Mouse (Mus musculus): ENCODE results near the gene Gm29776. TPM values are rescaled to one million over a fixed set of nuclear protein-coding genes. Genes with fewer than 3 reads are reported as not detected.

Gene Gm29776
- total RNA-seq (2014; rRNA removed) (0.14 and 0.15 TPM in 2 replicates), polyA plus RNA-seq (2015; fragmentation: Nextera tagmentation; extraction: Ambion mirVana) (0.06 and 0.13 TPM in 2 replicates)

- ATAC-seq (no peak), DNase-seq (no peak)
- Histone ChIP-seq H3K9me3 (ENCODE audit: low read length) (no peaks in the 10 kb centered on the region), H3K36me3 (ENCODE audit: insufficient read depth) (peaks cover 4% of the 10 kb centered on the region; the same call in 1 of the 2 replicates), H3K4me2 (ENCODE audit: low read depth) (no peak within 1 kb of the TSS), H3K27ac (ENCODE audit: low read depth, low read length) (no peak within 1 kb of the TSS), H3K9ac (no peak within 1 kb of the TSS), H3K4me1 (ENCODE audit: insufficient read depth) (no peaks in the 10 kb centered on the region), H3K4me3 (ENCODE audit: low read depth, low read length) (no peak within 1 kb of the TSS), H3K27me3 (ENCODE audit: insufficient read depth, low read length) (no peaks in the 10 kb centered on the region; the same call in 1 of the 2 replicates)
- 70% methylated on average over 4 of the region's 4 CpGs for WGBS
- TF ChIP-seq CTCF (IDR thresholded peaks at IDR 0.05; ENCODE audit: low read depth): no peak
Measured at GRCm38 (mm10) chr14:54698733-54699132, at the start of gene Gm29776. TSS of gene Gm29776 (minus strand) at chr14:54698833.

- ATAC-seq (no peak), DNase-seq (no peak)
- Histone ChIP-seq H3K4me1 (ENCODE audit: insufficient read depth) (no peaks in the 10 kb centered on the region), H3K27ac (ENCODE audit: low read depth, low read length) (no peak overlapping the region), H3K4me3 (ENCODE audit: low read depth, low read length) (no peak overlapping the region), H3K9me3 (ENCODE audit: low read length) (no peaks in the 10 kb centered on the region), H3K36me3 (ENCODE audit: insufficient read depth) (peaks cover 4% of the 10 kb centered on the region; the same call in 1 of the 2 replicates), H3K4me2 (ENCODE audit: low read depth) (no peak overlapping the region), H3K27me3 (ENCODE audit: insufficient read depth, low read length) (no peaks in the 10 kb centered on the region), H3K9ac (no peak overlapping the region)
- WGBS: 94% methylated on average over 9 of the region's 9 CpGs
- TF ChIP-seq CTCF (IDR thresholded peaks at IDR 0.05; ENCODE audit: low read depth): no peak
Measured at GRCm38 (mm10) chr14:54746038-54746437, 47.4 kb upstream of the Gm29776 start.

- 80% methylated on average over 8 of the region's 8 CpGs for WGBS
- TF ChIP-seq CTCF (IDR thresholded peaks at IDR 0.05; ENCODE audit: low read depth): no peak
- no peak overlapping the region for H3K4me3 ChIP-seq (ENCODE audit: low read depth, low read length)
- ATAC-seq (no peak), DNase-seq (no peak)
- H3K27me3 ChIP-seq (ENCODE audit: insufficient read depth, low read length): no peaks in the 10 kb centered on the region
- no peaks in the 10 kb centered on the region for H3K9me3 ChIP-seq (ENCODE audit: low read length)
- H3K4me2 ChIP-seq (ENCODE audit: low read depth): no peak overlapping the region
- no peak overlapping the region for H3K27ac ChIP-seq (ENCODE audit: low read depth, low read length)
- no peaks in the 10 kb centered on the region for H3K4me1 ChIP-seq (ENCODE audit: insufficient read depth)
- H3K9ac ChIP-seq: no peak overlapping the region
- H3K36me3 ChIP-seq (ENCODE audit: insufficient read depth): peaks cover 4% of the 10 kb centered on the region; the same call in 1 of the 2 replicates
Measured at GRCm38 (mm10) chr14:54744473-54744872, 45.8 kb upstream of the Gm29776 start.

- Histone ChIP-seq H3K9me3 (ENCODE audit: low read length) (no peaks in the 10 kb centered on the region), H3K9ac (no peak overlapping the region), H3K27ac (ENCODE audit: low read depth, low read length) (no peak overlapping the region), H3K36me3 (ENCODE audit: insufficient read depth) (peaks cover 4% of the 10 kb centered on the region; the same call in 1 of the 2 replicates), H3K4me2 (ENCODE audit: low read depth) (no peak overlapping the region), H3K27me3 (ENCODE audit: insufficient read depth, low read length) (no peaks in the 10 kb centered on the region), H3K4me3 (ENCODE audit: low read depth, low read length) (no peak overlapping the region), H3K4me1 (ENCODE audit: insufficient read depth) (0 out of 2 replicates have a peak, but pooled peaks cover 2% of the 10 kb centered on the region)
- no peak for TF ChIP-seq CTCF (IDR thresholded peaks at IDR 0.05; ENCODE audit: low read depth)
- ATAC-seq (no peak), DNase-seq (no peak)
- 88% methylated on average over 2 of the region's 2 CpGs for WGBS
Measured at GRCm38 (mm10) chr14:54742375-54742774, 43.7 kb upstream of the Gm29776 start.

DNA sequence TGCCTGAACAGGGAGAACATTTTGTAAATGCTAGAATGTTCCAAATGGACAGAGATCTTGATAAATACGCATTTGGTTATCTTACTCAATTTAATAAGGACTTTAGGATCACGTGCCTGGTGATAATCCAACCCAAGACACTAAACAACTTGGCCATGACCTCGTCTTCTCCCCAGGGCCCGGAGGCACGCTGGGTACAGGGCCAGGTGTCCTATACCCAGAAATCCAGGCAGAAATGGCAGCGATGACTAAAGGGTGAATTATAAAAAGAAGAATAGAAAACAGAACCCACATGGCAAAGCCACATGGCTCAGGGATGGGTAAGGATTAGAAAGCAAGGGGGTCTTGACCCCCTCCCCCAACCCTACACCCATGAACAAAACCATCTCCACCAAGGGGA lies 43.1 kb upstream of the Gm29776 start:
- Histone ChIP-seq H3K4me2 (ENCODE audit: low read depth) (no peak overlapping the region), H3K27ac (ENCODE audit: low read depth, low read length) (no peak overlapping the region), H3K4me1 (ENCODE audit: insufficient read depth) (peaks cover 7% of the 10 kb centered on the region; the same call in 1 of the 2 replicates), H3K36me3 (ENCODE audit: insufficient read depth) (no peaks in the 10 kb centered on the region; the same call in 1 of the 2 replicates), H3K27me3 (ENCODE audit: insufficient read depth, low read length) (no peaks in the 10 kb centered on the region), H3K9ac (no peak overlapping the region), H3K9me3 (ENCODE audit: low read length) (no peaks in the 10 kb centered on the region), H3K4me3 (ENCODE audit: low read depth, low read length) (no peak overlapping the region)
- ATAC-seq (no peak), DNase-seq (no peak)
- no peak for TF ChIP-seq CTCF (IDR thresholded peaks at IDR 0.05; ENCODE audit: low read depth)
- 89% methylated on average over 6 of the region's 6 CpGs for WGBS

DNA sequence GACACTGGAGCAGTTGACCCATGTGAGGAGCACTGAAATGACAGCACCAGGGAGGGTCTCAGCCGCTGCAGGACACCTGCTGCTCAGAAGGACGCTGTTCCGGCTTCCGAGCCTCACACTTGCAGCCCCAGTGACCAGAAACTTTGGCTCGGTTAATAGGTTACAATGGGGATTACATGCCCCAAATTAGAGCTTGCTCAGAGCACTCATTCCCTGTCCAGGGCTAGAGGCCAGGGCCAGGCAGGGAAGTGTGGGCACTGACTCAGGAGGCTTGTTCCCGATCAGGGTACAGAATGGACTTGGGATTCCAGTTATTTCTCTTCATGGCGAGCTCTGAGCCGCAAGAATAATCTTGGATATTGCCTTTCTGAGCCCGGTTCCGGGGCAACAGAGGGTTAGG lies 39.0 kb upstream of the Gm29776 start:
- peaks cover 9% of the 10 kb centered on the region; the same call in 1 of the 2 replicates for H3K4me1 ChIP-seq (ENCODE audit: insufficient read depth)
- DNase-seq (no peak), ATAC-seq (no peak)
- no peaks in the 10 kb centered on the region; the same call in 1 of the 2 replicates for H3K36me3 ChIP-seq (ENCODE audit: insufficient read depth)
- no peak for TF ChIP-seq CTCF (IDR thresholded peaks at IDR 0.05; ENCODE audit: low read depth)
- H3K27ac ChIP-seq (ENCODE audit: low read depth, low read length): peak overlapping the region; percentile 57; the same call in 1 of the 2 replicates
- H3K9me3 ChIP-seq (ENCODE audit: low read length): no peaks in the 10 kb centered on the region
- H3K9ac ChIP-seq: no peak overlapping the region
- no peaks in the 10 kb centered on the region for H3K27me3 ChIP-seq (ENCODE audit: insufficient read depth, low read length)
- 55% methylated on average over 10 of the region's 10 CpGs for WGBS
- H3K4me3 ChIP-seq (ENCODE audit: low read depth, low read length): no peak overlapping the region
- H3K4me2 ChIP-seq (ENCODE audit: low read depth): no peak overlapping the region

- DNase-seq: peak; percentile 77
- no peak overlapping the region for H3K4me2 ChIP-seq (ENCODE audit: low read depth)
- TF ChIP-seq CTCF (IDR thresholded peaks at IDR 0.05; ENCODE audit: low read depth): no peak
- WGBS: 47% methylated on average over 14 of the region's 14 CpGs
- ATAC-seq: peak; percentile 94
- H3K4me3 ChIP-seq (ENCODE audit: low read depth, low read length): no peak overlapping the region
- no peak overlapping the region for H3K9ac ChIP-seq
- H3K4me1 ChIP-seq (ENCODE audit: insufficient read depth): peaks cover 9% of the 10 kb centered on the region; the same call in 1 of the 2 replicates
- H3K27me3 ChIP-seq (ENCODE audit: insufficient read depth, low read length): no peaks in the 10 kb centered on the region
- peak overlapping the region; percentile 64 for H3K27ac ChIP-seq (ENCODE audit: low read depth, low read length)
- H3K9me3 ChIP-seq (ENCODE audit: low read length): no peaks in the 10 kb centered on the region
- H3K36me3 ChIP-seq (ENCODE audit: insufficient read depth): no peaks in the 10 kb centered on the region; the same call in 1 of the 2 replicates
Measured at GRCm38 (mm10) chr14:54736555-54737552, 38.2 kb upstream of the Gm29776 start.

Data from forebrain, postnatal 0 days (tissue).